Mouse (Mus musculus) lung, postnatal 0 days (tissue): ENCODE measurements around the gene Gm49368.

Experiments used
- CTCF ChIP-seq: IDR thresholded peaks from 2 replicates; pipeline ENCODE4 v1.5.1; 2016; ENCODE audit warnings: antibody characterized with exemption, mild to moderate bottlenecking
- EP300 ChIP-seq: IDR thresholded peaks from 2 replicates; pipeline ENCODE4 v1.6.1; 2016; ENCODE audit warnings: antibody characterized with exemption, mild to moderate bottlenecking, control low read depth

DNA sequence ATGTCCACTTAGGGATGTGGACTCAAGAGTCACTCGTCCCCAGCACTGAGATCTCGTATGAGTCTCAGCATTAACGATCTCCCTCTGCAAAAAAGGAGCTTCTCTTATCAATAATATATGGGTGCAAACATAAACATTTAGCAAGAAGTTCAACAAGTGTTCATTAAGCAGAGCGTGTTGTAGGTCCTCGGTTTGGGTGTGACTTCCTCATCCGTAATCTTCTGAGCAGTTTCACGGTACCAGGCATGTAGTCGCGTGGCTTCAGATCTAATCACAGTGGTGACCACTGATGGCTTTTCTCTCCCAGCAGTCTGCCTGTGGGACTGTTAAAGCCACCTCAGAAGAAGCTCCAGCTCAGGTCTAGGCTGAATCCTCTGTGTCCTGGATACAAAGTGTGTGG lies 38.1 kb upstream of the Gm49368 start:
- TF ChIP-seq CTCF (no peak), EP300 (no peak)
